Comparison of ENCODE assay signal across 13 mouse cellular contexts in genomic region chr11:69908645-69909044, GRCm38 (mm10).
"Had no signal": no experiment of that assay in that cellular context is flagged by ENCODE, and none has a peak within 500 bp of the region (broad histone marks: within the 10 kb centered on the region; RNA-seq: fewer than 3 reads in every experiment).

No protein-coding gene starts in this region.

- DNase-seq: layer of hippocampus, adult 9-11 months; left cerebral cortex, postnatal 4 days; lung, embryonic 14.5 days; lung, postnatal 10 days; lung, postnatal 4 days; midbrain, embryonic 14.5 days; thymus, postnatal 4 days had no signal

- H3K4me2 ChIP-seq: limb, embryonic 13.5 days; lung, embryonic 14.5 days; neural tube, embryonic 15.5 days had no signal

- H3K9me3 ChIP-seq: limb, embryonic 13.5 days; midbrain, embryonic 10.5 days; neural tube, embryonic 15.5 days had no signal

- H3K27me3 ChIP-seq: limb, embryonic 13.5 days; neural tube, embryonic 15.5 days had no signal

- ATAC-seq: intestine, embryonic 16.5 days had no signal

- H3K4me3 ChIP-seq: limb, embryonic 13.5 days; midbrain, embryonic 10.5 days; myocyte; neural tube, embryonic 15.5 days had no signal

- H3K9ac ChIP-seq: limb, embryonic 13.5 days; lung, embryonic 14.5 days; neural tube, embryonic 15.5 days had no signal

- H3K27ac ChIP-seq: limb, embryonic 13.5 days; midbrain, embryonic 10.5 days; neural tube, embryonic 15.5 days; stomach, postnatal 0 days had no signal
